Mouse (Mus musculus) embryonic fibroblast, embryonic 13.5 days (primary cell): ENCODE data around the gene A2ml1.

Source experiments
- CTCF ChIP-seq: IDR thresholded peaks from 2 replicates; pipeline ENCODE4 v1.5.1; 2011; ENCODE audit warnings: mild to moderate bottlenecking, control low read depth, low read length, moderate library complexity, borderline replicate concordance; ENCODE audit not compliant: insufficient read depth
- POLR2A ChIP-seq: IDR thresholded peaks from 2 replicates; pipeline ENCODE4 v1.6.1; 2011; ENCODE audit warnings: low read depth, mild to moderate bottlenecking, control low read depth, low read length, moderate library complexity

DNA sequence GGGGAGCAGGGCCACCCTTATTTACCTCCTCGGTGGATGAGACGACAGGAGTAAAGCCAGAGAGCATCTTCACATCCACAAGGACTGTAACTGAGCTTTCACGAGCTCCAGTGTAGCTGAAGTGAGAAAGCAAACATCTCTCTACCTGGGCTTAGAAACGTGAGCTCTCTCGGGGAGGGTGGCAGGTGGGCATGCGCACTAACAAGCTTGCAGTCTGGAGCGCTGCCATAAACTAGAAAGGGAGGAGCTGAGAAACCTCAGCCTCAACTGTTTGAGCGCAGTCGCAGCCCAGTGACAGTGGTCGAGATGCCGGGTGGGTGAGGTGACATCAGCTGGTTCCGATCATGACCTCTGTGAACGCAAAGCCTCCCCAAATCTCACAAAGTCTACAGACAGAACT, 38.2 kb downstream of the A2ml1 start:
- TF ChIP-seq CTCF (no peak), POLR2A (no peak)
